Mouse (Mus musculus) MEL (cell line): ENCODE measurements at regions not wholly inside any gene's neighbourhood (a gene's known extent, or its start where the extent isn't known, plus 50 kb on each side); places are given as distances from the start of the nearest gene placed in this dataset.

Experiments
- CHD2 ChIP-seq: IDR thresholded peaks from 2 replicates; pipeline ENCODE4 v1.6.1; 2011; ENCODE audit warnings: low read length, improper control_type of control experiment
- CTCF ChIP-seq, 3 experiments: IDR thresholded peaks in 2 of 3; conservative IDR thresholded peaks in 1 of 3; 2 replicates each; pipeline ENCODE4 v1.5.1; 2011 to 2012; ENCODE audit warnings: low read length in 3 of 3, low read depth in 2 of 3, mild to moderate bottlenecking in 2 of 3, improper control_type of control experiment in 1 of 3, inconsistent platforms in 1 of 3, mixed read lengths in 1 of 3, moderate library complexity in 1 of 3; ENCODE audit not compliant: control insufficient read depth in 1 of 3, insufficient read depth in 1 of 3, poor library complexity in 1 of 3, severe bottlenecking in 1 of 3
- EP300 ChIP-seq, 2 experiments: IDR thresholded peaks; 2 replicates each; pipeline ENCODE4 v1.6.1; 2011; ENCODE audit warnings: improper control_type of control experiment in 2 of 2, low read length in 2 of 2, low read depth in 1 of 2, mild to moderate bottlenecking in 1 of 2
- MAFK ChIP-seq: IDR thresholded peaks from 2 replicates; pipeline ENCODE4 v1.6.1; 2011; ENCODE audit warnings: low read depth, mild to moderate bottlenecking, low read length, improper control_type of control experiment, borderline replicate concordance
- NELFE ChIP-seq: IDR thresholded peaks from 2 replicates; pipeline ENCODE4 v1.6.1; 2011; ENCODE audit warnings: low read depth, low read length, improper control_type of control experiment
- USF2 ChIP-seq, 2 experiments: IDR thresholded peaks; 2 replicates each; pipeline ENCODE4 v1.6.1; 2011 to 2012; ENCODE audit warnings: improper control_type of control experiment in 2 of 2, low read length in 2 of 2, borderline replicate concordance in 1 of 2, inconsistent platforms in 1 of 2, low read depth in 1 of 2, mild to moderate bottlenecking in 1 of 2; ENCODE audit not compliant: insufficient read depth in 1 of 2
- ZKSCAN1 ChIP-seq: IDR thresholded peaks from 2 replicates; pipeline ENCODE4 v1.6.1; 2012; ENCODE audit warnings: low read depth, mild to moderate bottlenecking, inconsistent platforms, low read length, improper control_type of control experiment, moderate library complexity

GRCm38 (mm10) chr8:109281598-109281997 lies 212.2 kb upstream of the Pmfbp1 start:
- TF ChIP-seq ZKSCAN1 (no peak), NELFE (no peak), CTCF (IDR thresholded peaks at IDR 0.05 in 2 of 3, conservative IDR thresholded peaks at IDR 0.05 in 1 of 3; ENCODE audit: control insufficient read depth in 1 of 3, insufficient read depth in 1 of 3, low read depth in 2 of 3, low read length in 3 of 3, poor library complexity in 1 of 3, severe bottlenecking in 1 of 3) (no peak), MAFK (no peak), CHD2 (no peak), USF2 (IDR thresholded peaks at IDR 0.05; ENCODE audit: borderline replicate concordance in 1 of 2, insufficient read depth in 1 of 2, low read depth in 1 of 2, low read length in 2 of 2) (no peak), EP300 (IDR thresholded peaks at IDR 0.05; ENCODE audit: low read depth in 1 of 2, low read length in 2 of 2) (no peak)
